Mouse (Mus musculus): ENCODE results near the gene Mterf1a. TPM values are rescaled to one million over a fixed set of nuclear protein-coding genes. Genes with fewer than 3 reads are reported as not detected.
"Not testable (repeated sequence)": the region's sequence is repeated elsewhere in the genome, so short reads cannot be mapped to it uniquely, and the experiment has no call there.

Mterf1a gene
- total RNA-seq (2021): 1 to 10 TPM; 6.5 to 7.2 TPM
- long read RNA-seq, experiment 1, partial matches to known transcripts: 0 of 5 reads
- long read RNA-seq, experiment 1, other reads (novel, unspliced or antisense): 0 of 5 reads
- long read RNA-seq, experiment 2, partial matches to known transcripts: 0 of 6 reads
- long read RNA-seq, experiment 2, other reads (novel, unspliced or antisense): 0 of 6 reads

DNA sequence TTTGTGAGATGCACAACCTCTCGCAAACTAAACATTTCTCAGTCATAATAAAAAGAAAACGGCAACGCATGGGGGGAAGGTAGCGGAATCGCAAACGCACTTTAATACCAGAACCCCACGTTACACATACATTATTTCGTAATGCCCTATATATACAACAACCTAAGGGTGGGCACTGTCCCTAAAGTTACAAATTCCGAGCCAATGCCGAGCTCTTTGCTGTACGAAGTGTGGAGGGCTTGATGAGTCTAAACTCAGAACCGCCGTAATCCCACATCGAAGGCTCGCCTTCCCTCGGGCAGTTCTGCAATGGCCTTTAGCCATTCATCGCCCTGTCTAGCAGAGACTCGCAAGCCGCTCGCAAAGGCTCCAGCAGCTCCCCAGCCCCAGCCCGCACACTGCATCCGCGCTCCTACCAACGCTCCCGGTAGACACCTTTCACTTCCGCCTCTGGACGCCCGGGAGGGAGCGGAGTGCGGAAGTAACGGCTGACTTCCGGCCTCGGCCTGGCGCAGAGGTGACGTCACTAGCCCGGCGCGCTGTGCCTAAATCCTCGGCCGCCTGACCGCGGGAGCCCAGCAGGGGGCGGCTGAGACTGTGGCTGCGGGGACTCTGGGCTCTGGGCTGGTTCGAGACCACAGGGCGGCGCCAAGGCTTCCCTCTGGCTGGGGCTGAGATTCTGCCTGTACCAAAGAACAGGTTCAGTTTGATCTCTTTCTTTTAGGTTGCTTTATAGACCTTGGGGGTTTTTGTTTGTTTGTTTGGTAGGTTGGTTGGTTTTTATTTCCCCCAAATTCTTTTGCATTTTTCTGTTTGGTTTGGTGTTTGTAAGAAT, at the start of gene Mterf1a:
Gene Mterf1a (minus strand): TSS at position 475 of the 835 bp plus-strand sequence.
- intact Hi-C loops (cut with DNase I): loop anchor here (2.0 kb wide), 1 partner anchor 297 kb away; no protein-coding TSS in a partner anchor
- DNase-seq (ENCODE audit: low spot score in 2 of 2): peak; percentile 30 to 32

DNA sequence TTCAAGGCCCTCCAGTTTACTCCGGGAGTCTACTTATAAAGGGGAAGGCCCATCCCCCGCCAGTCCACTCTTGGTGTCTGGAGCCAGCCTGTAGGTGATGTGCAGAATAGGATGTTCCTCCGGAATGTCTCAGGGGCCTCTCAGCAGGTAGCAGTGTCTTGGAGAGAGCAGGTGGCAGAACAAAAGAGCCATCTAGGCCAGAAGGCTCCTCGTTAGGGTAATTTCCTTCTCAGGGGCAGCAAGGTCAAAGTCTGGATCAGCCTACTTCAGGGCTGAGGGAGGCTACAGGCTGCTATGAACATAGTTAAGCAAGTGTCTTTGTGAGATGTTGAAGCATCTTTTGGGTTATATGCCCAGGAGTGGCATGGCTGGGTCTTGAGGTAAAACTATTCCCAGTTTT, 49.4 kb upstream of the Mterf1a start:
- intact Hi-C loops (cut with DNase I); DNase-seq (ENCODE audit: low spot score in 2 of 2): not testable (repeated sequence)

DNA sequence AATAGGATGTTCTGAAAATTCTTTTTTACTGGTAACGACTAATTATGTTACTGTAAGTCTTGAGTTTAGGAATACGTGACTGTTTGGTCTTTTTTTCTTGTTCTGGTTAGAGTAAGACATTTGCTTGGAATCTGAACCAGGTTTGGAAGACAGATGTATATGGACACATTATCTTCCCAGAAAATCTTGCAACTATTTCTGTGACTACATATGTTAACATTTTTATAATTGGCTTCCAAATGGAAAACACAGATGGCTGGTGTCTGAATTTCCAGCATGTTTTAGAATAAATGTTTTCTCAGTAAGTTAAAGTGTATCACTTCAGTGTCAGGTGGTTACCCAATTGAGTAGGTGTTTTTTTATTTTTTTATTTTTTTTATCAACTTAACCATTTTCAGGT, 47.5 kb upstream of the Mterf1a start:
- intact Hi-C loops (cut with DNase I): no loop called here
- peak; percentile 25 to 68 for DNase-seq (ENCODE audit: low spot score in 2 of 2)

DNA sequence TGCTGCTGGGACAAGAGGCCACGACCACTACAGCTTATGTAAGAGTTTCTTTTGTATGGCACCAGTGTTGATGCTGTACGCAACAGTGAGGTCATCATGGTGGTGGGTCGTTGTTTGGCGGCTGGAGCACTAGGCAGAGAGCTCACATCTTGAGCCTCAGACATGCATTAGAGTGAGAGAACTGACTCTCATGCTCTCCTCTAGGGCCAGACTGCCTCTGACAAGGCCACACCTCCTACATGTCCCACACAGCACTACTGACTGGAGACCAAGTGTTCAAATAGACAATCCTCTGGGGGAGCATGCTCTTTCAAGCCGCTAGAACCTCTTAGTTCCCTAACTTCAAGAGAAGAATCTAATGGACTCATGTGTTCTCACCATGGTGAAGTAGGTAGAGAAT, 45.6 kb upstream of the Mterf1a start:
- intact Hi-C loops (cut with DNase I): no loop called here
- DNase-seq (ENCODE audit: low spot score in 2 of 2): no peak

DNA sequence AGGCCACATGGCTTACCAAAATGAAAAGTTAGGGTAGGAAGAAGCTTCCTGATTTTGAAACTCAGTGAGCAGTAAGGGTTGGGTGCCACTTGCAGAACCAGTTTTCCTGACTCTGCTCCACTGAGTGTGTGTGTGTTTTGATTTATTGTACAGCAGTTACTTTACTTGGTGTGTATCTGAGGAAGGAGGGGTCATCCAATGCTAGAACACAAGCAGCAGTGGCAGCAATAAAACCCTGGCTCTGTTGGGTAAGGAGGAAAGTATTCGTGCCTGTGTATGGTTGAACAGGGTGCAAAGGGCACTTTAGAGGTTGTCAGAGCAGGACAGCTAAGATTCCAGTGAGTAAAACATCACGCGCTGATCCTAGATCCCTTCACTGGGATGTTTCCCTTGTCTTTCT, 45.2 kb upstream of the Mterf1a start:
- no peak for DNase-seq (ENCODE audit: low spot score in 2 of 2)
- intact Hi-C loops (cut with DNase I): no loop called here

DNA sequence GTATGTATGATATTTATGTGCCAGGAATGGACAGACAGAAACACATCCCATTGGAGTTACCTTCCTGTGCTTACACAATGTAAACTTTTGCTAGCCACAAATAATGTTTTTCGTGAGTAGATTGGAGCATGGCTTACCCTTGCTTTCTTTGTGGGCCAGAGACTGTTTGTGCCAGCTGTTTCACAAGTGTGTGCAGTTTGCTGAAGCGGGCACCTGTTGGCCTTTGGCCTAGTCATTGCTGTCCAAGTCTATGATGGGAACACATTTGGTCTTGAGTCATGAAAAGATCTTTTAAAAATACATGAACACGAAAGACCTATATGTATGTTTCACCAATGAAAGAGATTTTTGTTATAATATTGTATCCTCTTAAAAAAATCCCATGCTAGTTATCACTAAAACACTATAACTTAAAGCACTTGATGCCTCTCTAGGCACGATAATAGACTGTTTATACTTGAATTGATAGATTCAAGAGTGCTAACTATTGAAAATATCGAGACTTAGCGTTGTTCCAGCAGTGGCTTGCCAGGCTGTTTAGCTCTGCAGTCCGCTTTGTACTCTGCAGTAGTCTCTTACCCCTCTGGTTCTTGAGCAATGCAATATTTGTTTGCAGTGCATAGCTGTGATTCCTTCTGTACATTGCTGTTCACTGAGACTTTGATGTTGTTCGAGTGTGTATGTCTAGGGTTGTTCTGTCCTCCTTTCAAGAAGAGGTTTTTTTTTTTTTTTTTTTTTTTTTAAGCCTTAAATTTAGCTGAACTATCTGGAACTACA, 42.2 kb upstream of the Mterf1a start:
- intact Hi-C loops (cut with DNase I): no loop called here
- no peak for DNase-seq (ENCODE audit: low spot score in 2 of 2)

DNA sequence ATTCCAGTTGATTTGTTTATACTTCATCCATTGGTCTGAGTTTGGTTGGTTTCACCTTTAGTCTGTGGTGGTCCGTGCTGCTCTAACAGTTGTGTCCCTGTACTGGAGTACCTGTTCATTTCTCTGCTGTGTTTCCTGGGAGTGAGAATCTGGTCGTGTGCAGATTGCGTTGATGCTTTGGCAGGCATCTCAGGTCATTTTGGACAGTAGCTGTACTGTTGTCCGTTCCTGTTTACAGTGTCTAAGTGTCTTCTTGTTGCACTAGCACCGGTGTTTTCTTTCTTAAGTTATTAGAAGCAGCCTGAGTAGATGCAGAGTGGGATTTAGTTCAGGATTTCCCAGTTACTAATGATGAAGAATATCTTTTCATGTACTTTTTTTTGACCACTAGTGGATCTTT, 41.5 kb upstream of the Mterf1a start:
- intact Hi-C loops (cut with DNase I): no loop called here

DNA sequence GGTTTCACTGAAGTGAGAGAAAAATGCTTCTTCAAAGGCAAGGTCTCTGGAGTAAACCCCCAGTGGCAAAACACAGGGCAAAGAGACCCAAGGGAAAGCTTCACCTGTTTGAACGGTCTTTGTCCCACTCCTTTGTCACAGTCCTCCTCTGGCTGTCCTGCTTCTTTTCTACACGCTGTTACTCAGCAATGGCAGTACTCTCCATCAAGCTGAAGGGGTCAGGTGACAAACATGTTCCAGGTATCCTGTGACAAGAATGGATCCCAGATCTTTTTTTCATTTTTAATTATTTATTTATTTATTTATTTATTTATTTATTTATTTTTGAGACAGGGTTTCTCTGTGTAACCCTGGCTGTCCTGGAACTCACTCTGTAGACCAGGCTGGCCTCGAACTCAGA, 39.8 kb upstream of the Mterf1a start:
- intact Hi-C loops (cut with DNase I): no loop called here
- DNase-seq (ENCODE audit: low spot score in 2 of 2): no peak

More for the DNA sequence above, 41.5 kb upstream of the Mterf1a start:
- no peak for DNase-seq (ENCODE audit: low spot score in 2 of 2)

DNA sequence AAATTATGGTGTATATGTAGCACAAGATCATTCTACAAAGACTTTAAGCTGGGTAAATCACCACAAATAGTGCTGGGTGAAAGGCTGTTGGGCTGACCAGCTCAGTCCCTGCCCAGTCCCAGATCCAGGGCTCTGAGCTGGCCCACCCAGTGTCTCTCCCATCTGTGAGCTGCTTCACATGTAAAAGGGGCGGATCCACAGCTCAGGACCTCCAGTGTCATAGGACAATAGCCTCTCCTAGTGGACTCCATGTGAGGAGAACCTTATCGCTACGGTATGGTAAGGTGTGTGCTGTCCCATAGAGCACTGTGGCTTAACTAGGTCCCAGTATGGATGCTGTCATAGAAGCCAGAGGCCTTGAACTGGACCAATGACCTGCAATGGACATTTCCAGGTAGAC, 37.9 kb upstream of the Mterf1a start:
- intact Hi-C loops (cut with DNase I): no loop called here
- DNase-seq (ENCODE audit: low spot score in 2 of 2): no peak

DNA sequence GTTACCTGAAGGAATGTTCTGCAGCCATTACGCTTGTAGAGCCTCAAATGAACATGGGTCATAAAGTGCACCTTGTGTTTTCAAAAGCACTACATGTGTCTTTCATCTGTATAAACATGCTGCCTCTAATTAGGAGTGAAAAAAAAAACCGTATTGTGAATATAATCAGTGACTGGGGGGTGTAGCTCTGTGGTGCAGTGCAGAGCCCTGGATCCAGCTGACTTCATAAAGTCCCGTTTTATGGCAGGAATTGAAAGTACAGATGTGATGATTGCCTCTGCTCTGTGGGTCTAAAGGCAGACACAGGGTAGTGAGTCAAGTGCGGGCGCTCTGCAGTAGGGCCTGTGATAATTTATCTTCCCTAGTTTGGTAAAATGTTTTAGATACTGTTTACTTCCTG, 37.0 kb upstream of the Mterf1a start:
- intact Hi-C loops (cut with DNase I): no loop called here
- no peak for DNase-seq (ENCODE audit: low spot score in 2 of 2)

DNA sequence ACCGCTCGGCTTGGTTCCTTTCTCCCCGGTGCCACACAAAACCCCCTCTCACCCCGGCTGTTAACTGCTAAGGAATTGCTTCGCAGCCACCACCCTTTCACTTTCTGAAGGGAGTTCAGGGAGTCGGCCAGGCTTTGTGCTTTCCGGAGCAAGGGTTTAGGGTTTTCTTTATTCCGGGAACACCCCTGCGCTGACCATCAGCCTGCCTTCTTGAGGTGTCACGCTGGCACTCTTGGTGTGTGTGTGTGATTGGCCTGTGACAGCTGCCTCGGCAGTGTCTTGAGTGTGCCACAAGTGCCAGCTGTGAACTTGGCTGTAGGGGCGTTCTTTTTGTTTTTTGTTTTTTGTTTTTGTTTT, 34.9 kb upstream of the Mterf1a start:
- peak in 1 of 2 experiments; percentile 12 for DNase-seq (ENCODE audit: low spot score in 2 of 2)
- intact Hi-C loops (cut with DNase I): no loop called here

DNA sequence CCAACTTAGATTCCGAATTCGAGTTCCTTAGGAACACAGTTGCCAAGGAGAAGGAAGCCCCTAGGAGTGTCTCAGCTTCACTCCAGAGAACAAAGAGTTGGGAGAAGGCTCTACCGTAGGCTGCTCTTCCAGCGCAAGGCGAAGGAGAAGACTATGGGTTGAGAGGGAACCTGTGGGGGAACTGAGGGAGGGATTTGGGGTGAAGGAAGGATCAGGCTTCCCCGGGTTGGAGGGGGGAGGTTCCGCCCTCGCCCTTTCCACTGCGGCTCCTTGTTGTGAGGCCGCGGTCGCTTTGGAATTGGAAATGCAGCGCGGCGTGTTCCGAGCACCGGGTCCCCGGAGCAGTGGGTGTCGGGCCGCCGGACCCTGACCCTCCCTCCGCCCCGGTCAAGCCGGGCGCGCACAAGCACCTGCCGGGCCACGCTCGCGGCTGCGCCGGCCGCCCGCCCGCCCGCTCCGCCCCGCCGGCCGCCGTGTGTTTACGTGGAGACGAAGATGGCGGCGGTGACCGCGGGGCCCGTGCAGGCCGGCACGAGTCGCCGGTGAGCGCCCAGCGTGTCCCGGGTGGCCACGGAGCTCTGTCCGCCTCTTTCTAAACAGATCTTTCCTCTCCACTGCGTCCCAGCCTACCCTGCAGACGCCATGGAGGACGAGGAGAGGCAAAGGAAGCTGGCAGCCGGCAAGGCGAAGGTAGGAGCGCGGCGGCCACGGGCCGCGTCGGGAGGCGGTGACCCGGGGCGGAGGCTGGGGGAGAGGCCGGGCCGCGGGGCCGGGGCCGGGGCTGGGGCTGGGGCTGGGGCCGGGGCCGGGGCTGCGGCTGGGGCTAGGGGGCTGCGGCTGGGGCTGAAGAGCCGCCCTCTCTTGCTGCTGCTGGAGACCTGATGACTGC, 34.3 kb upstream of the Mterf1a start, which contains the start of gene Akap9:
Gene Akap9 (plus strand): TSS at position 254 of the 889 bp plus-strand sequence.
- intact Hi-C loops (cut with DNase I): no loop called here
- DNase-seq (ENCODE audit: low spot score in 2 of 2): peak; percentile 37 to 66

DNA sequence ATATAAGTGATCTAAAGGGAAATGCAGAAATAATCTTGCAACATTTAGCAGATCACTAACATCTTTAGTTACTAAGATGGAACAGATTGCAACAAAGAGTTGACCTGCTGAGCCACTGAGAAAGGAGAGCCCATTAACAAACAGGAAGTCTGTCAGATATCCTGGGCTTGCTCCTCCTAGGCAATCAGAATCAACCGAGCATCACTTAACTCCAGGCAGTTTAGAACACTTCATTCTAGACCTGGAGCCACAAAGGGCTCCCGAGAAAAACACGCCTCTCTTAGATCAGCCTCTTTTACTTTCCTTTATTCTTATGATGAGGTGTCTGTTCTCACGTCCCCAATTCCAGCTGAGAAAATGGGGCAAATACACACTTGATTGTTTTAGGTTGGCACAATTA, 32.9 kb upstream of the Mterf1a start:
- intact Hi-C loops (cut with DNase I): no loop called here
- no peak for DNase-seq (ENCODE audit: low spot score in 2 of 2)

DNA sequence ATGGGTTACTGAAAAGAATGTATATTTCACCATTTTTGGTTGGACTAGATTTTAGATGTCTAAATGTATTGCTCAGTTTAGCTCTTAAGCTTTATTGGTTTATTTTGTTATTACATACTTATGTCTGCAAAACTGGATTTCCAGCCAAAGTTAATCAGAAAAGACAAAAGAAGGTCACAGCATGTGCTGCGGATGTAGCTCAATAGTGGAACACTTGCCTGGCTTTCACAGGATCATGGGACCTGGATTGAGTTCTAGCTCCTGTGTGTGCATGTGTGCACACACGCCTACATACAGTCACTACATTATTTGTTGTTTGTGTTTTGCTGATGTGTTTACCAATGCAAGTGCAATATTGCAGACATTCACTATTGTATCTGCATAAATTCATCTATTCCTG, 28.6 kb upstream of the Mterf1a start:
- DNase-seq (ENCODE audit: low spot score in 2 of 2): no peak
- intact Hi-C loops (cut with DNase I): no loop called here

DNA sequence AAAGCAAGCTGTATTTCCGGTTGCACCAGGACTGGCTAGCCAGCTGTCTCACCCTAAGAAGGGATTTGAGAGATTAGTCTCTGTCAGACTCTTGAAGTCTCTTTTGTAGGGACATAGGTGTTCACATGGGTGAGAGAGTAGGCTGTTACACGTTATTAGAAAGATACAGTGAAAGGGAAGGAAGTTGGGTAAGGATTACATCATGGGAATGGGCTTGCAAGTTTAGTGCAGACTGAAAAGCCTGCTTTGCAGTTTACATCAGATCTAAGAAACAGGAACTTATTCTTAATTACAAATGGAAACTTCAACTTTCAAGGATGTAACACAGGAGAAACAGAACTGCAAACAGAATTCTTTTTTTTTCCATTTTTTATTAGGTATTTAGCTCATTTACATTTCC, 11.7 kb upstream of the Mterf1a start:
- intact Hi-C loops (cut with DNase I): no loop called here
- DNase-seq (ENCODE audit: low spot score in 2 of 2): no peak

DNA sequence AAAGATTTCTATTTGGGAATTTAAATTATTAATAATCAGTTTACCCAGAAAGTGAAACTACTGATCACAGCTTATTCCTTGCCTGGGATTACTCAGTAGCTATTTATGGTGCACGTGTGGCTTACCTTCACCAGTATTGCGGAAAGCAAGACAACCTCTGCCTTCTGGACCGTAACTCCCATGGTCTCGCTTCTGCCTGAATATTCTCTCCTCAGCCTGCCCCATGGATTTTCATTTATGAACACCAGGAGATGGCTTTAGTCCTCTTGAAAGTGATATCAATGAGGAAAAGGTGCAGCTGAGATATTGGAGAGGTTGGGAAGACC, 524 bp upstream of the Mterf1a start:
- intact Hi-C loops (cut with DNase I): loop anchor here (2.0 kb wide), 1 partner anchor 297 kb away; no protein-coding TSS in a partner anchor
- DNase-seq (ENCODE audit: low spot score in 2 of 2): not testable (repeated sequence)

DNA sequence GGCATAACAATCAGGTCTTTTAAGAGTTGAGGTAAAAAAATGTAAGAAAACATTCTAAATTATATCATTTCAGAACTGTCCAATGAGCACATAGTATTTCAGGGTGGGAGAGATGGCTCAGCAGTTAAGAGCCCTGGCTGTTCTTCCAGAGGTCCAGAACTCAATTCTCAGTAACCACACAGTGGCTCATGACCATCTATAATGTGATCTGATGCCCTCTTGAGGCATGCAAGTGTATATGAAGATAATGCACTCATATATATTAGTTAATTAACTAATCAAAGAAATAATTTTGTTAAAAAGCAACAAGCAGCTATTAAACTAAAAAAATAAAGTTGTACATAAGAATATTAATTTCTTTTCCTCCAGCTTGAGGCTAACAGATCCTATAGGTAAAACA, 4.5 kb downstream of the Mterf1a start:
- intact Hi-C loops (cut with DNase I): no loop called here
- no peak for DNase-seq (ENCODE audit: low spot score in 2 of 2)

DNA sequence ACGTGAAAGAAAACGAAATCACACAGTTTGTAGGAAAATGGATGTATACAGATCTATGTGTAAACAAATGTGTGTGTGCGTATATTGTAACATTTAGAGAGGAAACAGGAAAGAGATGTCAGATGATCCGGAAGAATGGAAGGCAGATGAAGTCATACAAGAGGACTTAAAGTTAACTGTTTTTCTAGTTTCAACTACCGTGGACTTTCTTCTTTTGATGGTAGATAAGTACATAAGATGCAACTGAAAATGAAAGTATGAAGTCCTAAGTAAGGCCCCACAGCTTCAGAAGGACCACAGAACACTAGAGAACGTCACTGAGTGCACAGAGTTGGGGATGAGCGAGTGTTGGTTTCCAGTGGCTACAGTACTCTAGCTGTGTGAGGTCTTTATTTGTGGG, 6.9 kb downstream of the Mterf1a start:
- intact Hi-C loops (cut with DNase I); DNase-seq (ENCODE audit: low spot score in 2 of 2): not testable (repeated sequence)

DNA sequence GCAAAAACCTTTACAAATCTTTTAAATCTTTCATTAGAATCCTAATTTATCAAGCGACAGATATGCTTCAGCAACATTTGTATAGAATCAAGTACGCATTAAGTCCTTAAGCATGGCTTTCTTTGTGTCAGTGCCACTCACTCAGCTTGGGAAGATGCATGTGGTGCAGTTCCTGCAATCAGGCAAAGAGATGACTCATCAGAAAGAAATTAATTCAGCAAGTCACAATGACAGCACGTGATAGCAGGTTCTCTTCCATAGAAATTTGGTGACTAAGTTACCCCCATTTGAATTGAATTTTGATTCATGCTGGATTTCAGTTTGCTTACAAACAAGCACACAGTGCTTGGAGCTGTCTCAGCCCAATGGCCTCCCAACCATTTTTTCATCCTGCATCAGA, 20.2 kb downstream of the Mterf1a start:
- intact Hi-C loops (cut with DNase I): no loop called here
- DNase-seq (ENCODE audit: low spot score in 2 of 2): peak in 1 of 2 experiments; percentile 23

Data from left cerebral cortex, postnatal 14 days (tissue).